Mouse (Mus musculus) kidney, embryonic 16.5 days (tissue): ENCODE measurements around the gene Tesk1. TPM values are rescaled to one million over a fixed set of nuclear protein-coding genes. Genes with fewer than 3 reads are reported as not detected.

Experiments used
- ATAC-seq: fragments of 200-750 bp; cut with Nextera tagmentation; 2 replicates; pipeline ENCODE4 v1.8.0; 2017; ENCODE audit warnings: moderate TSS enrichment; ENCODE audit not compliant: low FRiP score, low TSS enrichment
- H3K27ac ChIP-seq: fragments of 300-500 bp; sonication (generic); 2 replicates; pipeline ENCODE4 v1.5.1; 2014; ENCODE audit warnings: low read length
- H3K27me3 ChIP-seq: fragments of 300-500 bp; sonication (generic); 2 replicates; pipeline ENCODE4 v1.6.1; 2014; ENCODE audit warnings: low read length, control low read depth, mixed read lengths; ENCODE audit not compliant: insufficient read depth
- H3K36me3 ChIP-seq: fragments of 300-500 bp; sonication (generic); 2 replicates; pipeline ENCODE4 v1.6.1; 2014; ENCODE audit warnings: low read length, control low read depth, mixed read lengths; ENCODE audit not compliant: insufficient read depth
- H3K4me1 ChIP-seq: fragments of 300-500 bp; sonication (generic); 2 replicates; pipeline ENCODE4 v1.6.1; 2014; ENCODE audit warnings: low read length, control low read depth, mixed read lengths; ENCODE audit not compliant: insufficient read depth
- H3K4me2 ChIP-seq: fragments of 300-500 bp; sonication (generic); replicated peaks from 2 replicates; pipeline ENCODE4 v1.6.1; 2014; ENCODE audit warnings: low read depth, low read length
- H3K4me3 ChIP-seq: fragments of 300-500 bp; sonication (generic); 2 replicates; pipeline ENCODE4 v1.5.1; 2014; ENCODE audit warnings: mild to moderate bottlenecking, low read length
- H3K9ac ChIP-seq: fragments of 300-500 bp; sonication (generic); replicated peaks from 2 replicates; pipeline ENCODE4 v1.6.1; 2014; ENCODE audit warnings: low read length
- H3K9me3 ChIP-seq: fragments of 300-500 bp; sonication (generic); 2 replicates; pipeline ENCODE4 v1.6.1; 2016; ENCODE audit warnings: low read length, control low read depth
- WGBS: fragments of 180-500 bp; shearing (Covaris S2); extraction: QIAGEN DNeasy Blood & Tissue Kit; methylation state at CpG from one replicate; pipeline ENCODE4 v1.1.7; 2014; 5-methylcytosine and 5-hydroxymethylcytosine counted together
- polyA plus RNA-seq: library from polyadenylated mRNA; unstranded; fragments of >200 nt; fragmentation: Nextera tagmentation; extraction: Ambion mirVana; gene quantifications from 2 replicates; pipeline ENCODE4 v1.2.1, GENCODE M21; 2015

The Tesk1 gene
- 3.0 and 3.5 TPM in 2 replicates for polyA plus RNA-seq

DNA sequence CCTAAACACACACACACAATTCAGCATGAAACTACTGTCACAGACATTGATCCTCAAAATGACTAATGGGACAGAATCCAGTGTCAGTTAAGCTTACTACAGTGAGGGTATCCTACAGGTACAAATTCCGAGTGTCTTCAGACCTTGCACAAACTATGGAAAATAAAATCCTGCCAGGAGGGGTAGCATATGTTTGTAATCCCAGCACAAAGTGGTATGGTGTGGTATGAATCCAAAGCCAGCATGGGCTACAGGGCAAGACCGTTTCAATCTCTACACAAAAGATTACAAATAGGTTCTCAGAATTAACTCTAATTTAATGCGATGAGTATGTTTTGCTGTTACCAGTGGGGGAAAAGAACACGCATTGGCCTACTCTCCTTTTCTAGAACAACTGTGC lies at the start of gene Tesk1:
Gene Tesk1, plus strand, starts transcription at position 301 of the 400 bp plus-strand sequence.
- no peaks in the 10 kb centered on the region for H3K9me3 ChIP-seq
- 27% methylated on average over 4 of the region's 4 CpGs for WGBS
- H3K4me1 ChIP-seq: peaks cover 12% of the 10 kb centered on the region
- no peak for ATAC-seq
- peak within 1 kb of the TSS; percentile 86 for H3K4me3 ChIP-seq
- H3K27me3 ChIP-seq: no peaks in the 10 kb centered on the region
- peak within 1 kb of the TSS; percentile 98 for H3K27ac ChIP-seq
- peak within 1 kb of the TSS; percentile 98 for H3K9ac ChIP-seq
- H3K36me3 ChIP-seq: peaks cover 17% of the 10 kb centered on the region
- H3K4me2 ChIP-seq: peak within 1 kb of the TSS; percentile 96

DNA sequence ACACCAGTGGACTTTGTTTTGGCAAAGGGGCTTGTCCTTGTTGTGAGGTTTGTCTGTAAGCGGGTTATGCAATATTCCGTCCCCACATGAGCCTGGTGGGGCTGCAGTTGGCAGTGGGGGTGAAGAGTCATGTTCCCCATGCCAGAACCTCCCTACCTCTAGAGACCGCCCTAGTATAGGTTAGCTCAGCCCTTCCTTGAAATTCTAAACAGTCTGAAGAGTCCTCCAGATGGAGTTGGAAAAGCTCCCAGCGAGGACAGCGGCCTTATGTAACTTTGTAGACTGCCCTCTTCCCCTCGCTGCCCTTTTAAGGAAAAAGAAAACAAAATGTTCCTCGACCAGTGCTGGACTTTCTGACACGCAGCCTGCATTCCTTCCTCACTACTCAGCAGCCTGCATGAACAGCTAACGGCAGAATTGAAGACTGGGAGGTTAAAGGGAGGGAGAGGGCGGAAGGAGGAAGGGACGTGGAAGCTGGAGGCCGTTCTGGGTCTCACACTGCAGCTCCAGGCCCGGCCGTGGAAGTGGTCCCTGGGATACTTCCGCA lies 47.3 kb upstream of the Tesk1 start:
- Histone ChIP-seq H3K4me2 (peak overlapping the region; percentile 8), H3K4me3 (no peak overlapping the region), H3K27me3 (no peaks in the 10 kb centered on the region), H3K9me3 (no peaks in the 10 kb centered on the region), H3K9ac (peak overlapping the region; percentile 48), H3K4me1 (peaks cover 42% of the 10 kb centered on the region), H3K27ac (peak overlapping the region; percentile 96), H3K36me3 (no peaks in the 10 kb centered on the region)
- WGBS: 14% methylated on average over 15 of the region's 15 CpGs
- ATAC-seq: peak; percentile 90

DNA sequence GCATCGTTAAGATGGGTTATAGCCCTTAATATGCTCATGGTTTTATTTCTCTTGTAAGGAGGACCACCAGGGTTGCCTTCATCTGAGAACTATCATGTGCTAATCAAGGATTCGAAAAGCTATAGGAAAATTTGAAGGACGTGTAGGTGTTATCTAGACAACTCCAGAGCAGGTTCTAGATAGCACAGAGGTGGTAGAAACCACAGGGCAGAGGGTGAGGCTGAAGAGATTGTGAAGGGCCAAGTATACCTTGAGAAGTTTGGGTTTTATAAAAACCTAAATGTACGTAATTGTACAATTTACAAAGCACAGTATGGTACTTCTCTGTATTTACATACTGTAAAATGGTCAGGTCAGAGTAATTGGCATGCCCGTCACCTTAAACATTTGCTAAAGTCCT lies 46.6 kb upstream of the Tesk1 start:
- ATAC-seq: no peak
- peaks cover 47% of the 10 kb centered on the region for H3K4me1 ChIP-seq
- no peaks in the 10 kb centered on the region for H3K27me3 ChIP-seq
- 77% methylated on average over 5 of the region's 5 CpGs for WGBS
- peak overlapping the region; percentile 48 for H3K9ac ChIP-seq
- peak overlapping the region; percentile 96 for H3K27ac ChIP-seq
- H3K4me2 ChIP-seq: peak overlapping the region; percentile 8
- no peaks in the 10 kb centered on the region for H3K9me3 ChIP-seq
- H3K4me3 ChIP-seq: no peak overlapping the region
- no peaks in the 10 kb centered on the region for H3K36me3 ChIP-seq

DNA sequence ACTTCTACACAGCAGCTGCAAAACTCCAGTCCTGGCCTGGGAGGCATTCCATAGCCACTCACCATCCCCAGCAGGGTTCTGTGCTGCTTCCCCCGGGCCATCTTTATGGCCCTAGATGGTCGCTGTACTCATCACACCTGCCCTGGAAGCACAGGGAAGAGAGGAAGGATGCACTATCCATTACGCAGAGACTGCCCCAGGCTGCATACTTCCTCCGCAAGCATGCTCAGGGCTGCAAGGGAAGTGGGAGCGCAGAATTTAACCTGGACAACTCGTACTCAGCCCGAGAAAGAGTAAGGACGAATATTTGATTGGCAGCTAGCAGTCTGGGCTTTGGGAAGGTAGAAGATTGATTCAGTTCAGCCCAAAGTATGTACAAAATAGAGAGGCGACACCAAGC lies 45.9 kb upstream of the Tesk1 start:
- no peak for ATAC-seq
- H3K9ac ChIP-seq: no peak overlapping the region
- no peak overlapping the region; the same call in 1 of the 2 replicates for H3K27ac ChIP-seq
- no peaks in the 10 kb centered on the region for H3K9me3 ChIP-seq
- H3K4me3 ChIP-seq: no peak overlapping the region
- H3K4me2 ChIP-seq: no peak overlapping the region
- H3K4me1 ChIP-seq: peaks cover 47% of the 10 kb centered on the region
- 71% methylated on average over 9 of the region's 9 CpGs for WGBS
- H3K27me3 ChIP-seq: no peaks in the 10 kb centered on the region
- H3K36me3 ChIP-seq: no peaks in the 10 kb centered on the region

DNA sequence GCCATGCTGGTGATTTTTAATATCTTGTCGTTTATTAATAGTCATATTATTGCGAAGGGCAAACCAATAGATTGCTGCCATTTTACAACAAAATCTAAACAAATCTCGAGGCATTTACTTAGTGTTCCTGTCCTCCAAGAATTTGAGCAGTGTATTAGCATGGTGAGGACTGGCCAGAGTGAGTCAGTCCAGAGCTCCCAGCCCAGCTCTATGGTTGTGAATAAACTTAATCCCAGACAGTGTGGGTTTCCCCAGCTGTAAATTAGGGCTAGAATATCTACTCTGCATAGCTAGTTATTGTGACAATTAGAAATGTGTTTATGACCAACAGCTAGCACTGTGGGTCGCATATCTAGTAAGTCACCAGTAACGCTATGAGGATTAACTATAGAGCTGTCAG lies 45.4 kb upstream of the Tesk1 start:
- Histone ChIP-seq H3K4me2 (no peak overlapping the region), H3K27ac (no peak overlapping the region), H3K4me1 (peaks cover 50% of the 10 kb centered on the region), H3K4me3 (no peak overlapping the region), H3K27me3 (no peaks in the 10 kb centered on the region), H3K9ac (no peak overlapping the region), H3K9me3 (no peaks in the 10 kb centered on the region), H3K36me3 (no peaks in the 10 kb centered on the region)
- WGBS: 85% methylated on average over 5 of the region's 5 CpGs
- no peak for ATAC-seq

DNA sequence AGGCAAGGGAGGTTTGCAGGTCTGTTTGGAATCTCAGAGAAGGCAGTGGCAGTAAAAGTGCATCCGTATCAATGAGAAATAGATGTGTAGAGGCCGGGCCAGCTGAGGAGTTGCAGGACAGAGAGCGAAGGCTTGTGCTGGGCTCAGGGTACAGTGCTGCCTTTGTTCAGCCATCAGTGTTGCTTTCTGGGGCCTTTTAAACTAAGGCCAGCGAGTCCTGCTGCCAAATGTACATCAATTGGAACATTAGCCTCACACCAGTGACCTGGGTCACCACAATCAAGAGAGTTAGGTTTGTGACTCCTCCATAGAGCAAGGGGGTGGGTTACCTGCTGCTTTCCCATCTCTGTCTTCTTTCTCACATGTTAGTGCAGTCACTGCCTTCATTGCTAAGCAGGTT lies 43.7 kb upstream of the Tesk1 start:
- no peak for ATAC-seq
- Histone ChIP-seq H3K27me3 (no peaks in the 10 kb centered on the region), H3K4me3 (no peak overlapping the region), H3K9ac (no peak overlapping the region), H3K9me3 (no peaks in the 10 kb centered on the region), H3K4me1 (peaks cover 53% of the 10 kb centered on the region), H3K4me2 (no peak overlapping the region), H3K36me3 (no peaks in the 10 kb centered on the region), H3K27ac (no peak overlapping the region)
- 68% methylated on average over 4 of the region's 4 CpGs for whole genome bisulfite sequencing

DNA sequence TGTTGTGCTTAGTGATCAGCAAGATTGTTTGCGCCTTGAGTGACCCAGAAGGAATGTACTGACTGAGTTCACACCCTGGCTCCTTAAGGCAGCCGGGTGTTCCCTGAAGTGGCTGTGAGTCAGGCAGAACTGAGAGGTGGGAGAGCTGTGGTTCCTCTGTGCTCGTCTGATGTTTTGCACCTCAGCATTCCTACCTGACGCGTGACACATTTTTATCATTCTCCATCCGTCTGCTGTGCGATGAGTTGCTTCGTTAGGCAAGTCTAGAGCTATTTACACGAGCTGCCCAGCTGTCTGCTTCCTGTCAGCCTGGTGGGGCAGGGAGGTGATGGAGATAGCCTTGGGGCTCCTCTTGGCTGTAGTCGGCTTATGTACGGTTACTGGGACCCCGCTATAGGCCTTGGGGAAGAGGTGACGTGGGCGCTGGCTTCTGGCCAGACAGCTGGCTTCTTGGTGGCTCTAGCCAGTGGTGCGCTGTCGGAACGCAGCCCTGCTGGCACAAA lies 42.9 kb upstream of the Tesk1 start:
- H3K36me3 ChIP-seq: no peaks in the 10 kb centered on the region
- no peaks in the 10 kb centered on the region for H3K9me3 ChIP-seq
- 48% methylated on average over 17 of the region's 17 CpGs for WGBS
- no peak overlapping the region for H3K9ac ChIP-seq
- no peak overlapping the region for H3K4me3 ChIP-seq
- ATAC-seq: no peak
- peaks cover 52% of the 10 kb centered on the region for H3K4me1 ChIP-seq
- H3K27me3 ChIP-seq: no peaks in the 10 kb centered on the region
- peak overlapping the region; percentile 52 for H3K27ac ChIP-seq
- H3K4me2 ChIP-seq: no peak overlapping the region

DNA sequence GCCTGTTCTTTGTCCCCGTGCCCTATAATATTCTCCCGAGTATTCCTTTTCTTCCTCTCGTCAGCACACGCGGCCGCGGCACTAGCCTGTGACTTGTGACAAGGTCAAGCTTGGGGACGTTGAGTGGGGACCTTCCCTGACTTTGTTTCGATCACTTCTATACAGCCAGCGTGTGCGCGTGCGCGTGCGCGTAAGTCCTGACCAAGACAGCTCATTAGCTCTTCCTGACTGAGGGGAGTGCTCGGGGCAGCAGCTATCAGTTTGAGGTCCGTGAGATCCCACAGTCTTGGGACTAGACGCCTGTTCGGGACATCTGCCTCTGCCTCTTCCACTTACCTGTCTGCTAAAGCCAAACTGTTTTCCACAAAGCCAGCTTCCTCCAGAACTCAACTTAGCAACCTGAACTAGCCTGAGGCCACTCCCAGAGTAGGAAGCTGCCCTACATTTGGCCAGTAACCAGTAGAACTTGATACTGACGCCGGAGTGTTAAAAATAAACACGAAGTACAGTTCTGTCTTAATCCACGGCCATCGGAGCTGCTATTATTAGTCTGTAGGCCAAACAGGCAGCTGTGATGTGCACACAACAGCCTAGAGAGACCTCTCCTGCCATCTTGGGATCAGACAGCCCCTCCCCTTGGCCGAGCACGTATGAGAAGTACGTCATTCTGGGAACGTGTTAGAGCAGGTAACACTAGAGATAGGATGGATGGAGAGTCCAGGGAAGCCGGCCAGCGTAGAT lies 42.2 kb upstream of the Tesk1 start:
- 71% methylated on average over 31 of the region's 31 CpGs for WGBS
- ATAC-seq: no peak
- Histone ChIP-seq H3K4me3 (no peak overlapping the region), H3K9ac (no peak overlapping the region), H3K36me3 (no peaks in the 10 kb centered on the region), H3K9me3 (no peaks in the 10 kb centered on the region), H3K4me2 (no peak overlapping the region), H3K4me1 (peaks cover 46% of the 10 kb centered on the region), H3K27me3 (no peaks in the 10 kb centered on the region), H3K27ac (peak overlapping the region; percentile 52)

DNA sequence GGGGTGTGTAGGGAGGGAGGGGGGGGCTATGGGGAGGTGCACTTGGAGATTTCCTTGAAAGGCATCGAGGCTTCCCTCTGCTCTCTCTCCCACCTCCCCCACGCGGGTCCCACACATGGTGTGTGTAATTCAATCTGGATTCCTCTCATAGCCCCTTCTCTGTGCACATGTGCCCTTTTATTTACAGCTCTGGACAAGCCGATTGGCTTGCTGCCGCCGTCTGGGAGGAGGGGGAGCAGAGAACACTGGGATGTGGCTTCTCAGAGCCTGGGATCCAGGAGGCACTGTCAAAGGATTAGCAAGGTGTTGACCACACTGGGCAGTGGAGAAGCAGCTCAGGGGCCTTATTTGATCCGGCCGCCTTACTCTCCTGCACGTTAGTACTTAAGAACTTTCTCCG lies 40.8 kb upstream of the Tesk1 start:
- H3K27me3 ChIP-seq: no peaks in the 10 kb centered on the region
- H3K27ac ChIP-seq: peak overlapping the region; percentile 43
- H3K9ac ChIP-seq: peak overlapping the region; percentile 3; the same call in 1 of the 2 replicates
- ATAC-seq: peak; percentile 87
- peaks cover 49% of the 10 kb centered on the region for H3K4me1 ChIP-seq
- 0 out of 2 replicates have a peak overlapping the region, but pooled peaks have one; percentile 1 for H3K4me2 ChIP-seq
- 18% methylated on average over 10 of the region's 10 CpGs for whole genome bisulfite sequencing
- H3K9me3 ChIP-seq: no peaks in the 10 kb centered on the region
- no peak overlapping the region for H3K4me3 ChIP-seq
- no peaks in the 10 kb centered on the region for H3K36me3 ChIP-seq

DNA sequence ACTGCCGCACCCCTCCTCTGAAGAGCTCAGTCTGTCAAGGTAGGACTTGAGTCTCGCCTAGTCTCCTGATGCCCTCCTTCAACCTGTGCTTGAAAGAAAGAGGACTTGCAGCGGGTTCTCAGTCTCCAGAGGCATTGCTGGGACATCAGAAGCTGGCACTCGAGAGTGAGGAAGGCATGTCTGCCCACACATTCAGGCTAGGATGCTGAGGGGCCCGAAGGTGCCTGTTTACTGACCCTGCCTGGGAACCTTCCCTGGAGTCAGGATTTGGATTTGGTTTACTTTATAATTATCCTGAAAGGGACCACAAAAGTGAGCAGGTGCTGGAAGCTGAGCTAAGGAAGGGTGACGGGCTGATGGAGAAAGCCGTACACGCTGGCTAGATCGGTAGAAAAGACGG lies 40.3 kb upstream of the Tesk1 start:
- no peaks in the 10 kb centered on the region for H3K36me3 ChIP-seq
- peak overlapping the region; percentile 1; the same call in 1 of the 2 replicates for H3K4me2 ChIP-seq
- H3K9ac ChIP-seq: peak overlapping the region; percentile 3; the same call in 1 of the 2 replicates
- no peaks in the 10 kb centered on the region for H3K27me3 ChIP-seq
- no peak overlapping the region for H3K4me3 ChIP-seq
- peaks cover 51% of the 10 kb centered on the region for H3K4me1 ChIP-seq
- no peak for ATAC-seq
- WGBS: 77% methylated on average over 10 of the region's 10 CpGs
- no peaks in the 10 kb centered on the region for H3K9me3 ChIP-seq
- H3K27ac ChIP-seq: peak overlapping the region; percentile 43; the same call in 1 of the 2 replicates
